Mouse (Mus musculus) ovary, adult 18-20 months (tissue): Measurements from ENCODE around the gene Grk3.

Experiments used
- DNase-seq: peaks from one replicate; pipeline ENCODE4 v3.0.0; 2022; ENCODE audit warnings: low spot score, mixed read lengths

The Grk3 gene

GRCm38 (mm10) chr5:112870729-112871128 is 144.9 kb downstream of the Grk3 start:
- DNase-seq: no peak

GRCm38 (mm10) chr5:112868620-112869019 is 147.0 kb downstream of the Grk3 start:
- DNase-seq: no peak

- no peak for DNase-seq
These were observed 150.7 kb downstream of the Grk3 start for GRCm38 (mm10) chr5:112864719-112865367.
